Mouse (Mus musculus): ENCODE measurements at regions not wholly inside any gene's neighbourhood (a gene's known extent, or its start where the extent isn't known, plus 50 kb on each side); places are given as distances from the start of the nearest gene placed in this dataset.

- ATAC-seq (ENCODE audit: low FRiP score, low read depth) (no peak), DNase-seq (ENCODE audit: low spot score) (no peak)
- Histone ChIP-seq H3K4me1 (ENCODE audit: control insufficient read depth, insufficient read depth, low read length) (no peaks in the 10 kb centered on the region), H3K36me3 (ENCODE audit: control insufficient read depth, insufficient read depth, low read length) (no peaks in the 10 kb centered on the region), H3K9ac (ENCODE audit: low read depth, low read length, severe bottlenecking) (no peak overlapping the region), H3K27me3 (ENCODE audit: control insufficient read depth, insufficient read depth, low read length) (no peaks in the 10 kb centered on the region), H3K4me2 (replicated peaks; ENCODE audit: low read depth, low read length, severe bottlenecking) (no peak overlapping the region), H3K9me3 (ENCODE audit: control insufficient read depth, low read length) (no peaks in the 10 kb centered on the region), H3K27ac (replicated peaks; ENCODE audit: low read depth, low read length) (no peak overlapping the region), H3K4me3 (replicated peaks; ENCODE audit: low read length) (no peak overlapping the region)
- TF ChIP-seq POLR2A (IDR thresholded peaks at IDR 0.05; ENCODE audit: borderline replicate concordance, extremely low read depth, insufficient read depth, insufficient read length), result no peak
- 71% methylated on average over 5 of the region's 5 CpGs for WGBS
Measured at GRCm38 (mm10) chr7:145087790-145088189, 120.1 kb downstream of the 1810010D01Rik start.

GRCm38 (mm10) chr7:145082917-145083752, 124.8 kb downstream of the 1810010D01Rik start:
- Histone ChIP-seq H3K36me3 (ENCODE audit: control insufficient read depth, insufficient read depth, low read length) (no peaks in the 10 kb centered on the region), H3K9me3 (ENCODE audit: control insufficient read depth, low read length) (no peaks in the 10 kb centered on the region), H3K27ac (replicated peaks; ENCODE audit: low read depth, low read length) (no peak overlapping the region), H3K4me3 (replicated peaks; ENCODE audit: low read length) (no peak overlapping the region), H3K4me2 (replicated peaks; ENCODE audit: low read depth, low read length, severe bottlenecking) (no peak overlapping the region), H3K27me3 (ENCODE audit: control insufficient read depth, insufficient read depth, low read length) (no peaks in the 10 kb centered on the region), H3K4me1 (ENCODE audit: control insufficient read depth, insufficient read depth, low read length) (0 out of 2 replicates have a peak, but pooled peaks cover 4% of the 10 kb centered on the region), H3K9ac (ENCODE audit: low read depth, low read length, severe bottlenecking) (no peak overlapping the region)
- WGBS, result 76% methylated on average over 9 of the region's 9 CpGs
- DNase-seq (ENCODE audit: low spot score) (no peak), ATAC-seq (ENCODE audit: low FRiP score, low read depth) (no peak)
- TF ChIP-seq POLR2A (IDR thresholded peaks at IDR 0.05; ENCODE audit: borderline replicate concordance, extremely low read depth, insufficient read depth, insufficient read length), result no peak

- Histone ChIP-seq H3K4me1 (ENCODE audit: control insufficient read depth, insufficient read depth, low read length) (no peaks in the 10 kb centered on the region), H3K9ac (ENCODE audit: low read depth, low read length, severe bottlenecking) (no peak overlapping the region), H3K4me3 (replicated peaks; ENCODE audit: low read length) (no peak overlapping the region), H3K27ac (replicated peaks; ENCODE audit: low read depth, low read length) (no peak overlapping the region), H3K4me2 (replicated peaks; ENCODE audit: low read depth, low read length, severe bottlenecking) (no peak overlapping the region), H3K36me3 (ENCODE audit: control insufficient read depth, insufficient read depth, low read length) (no peaks in the 10 kb centered on the region), H3K9me3 (ENCODE audit: control insufficient read depth, low read length) (no peaks in the 10 kb centered on the region), H3K27me3 (ENCODE audit: control insufficient read depth, insufficient read depth, low read length) (no peaks in the 10 kb centered on the region)
- TF ChIP-seq POLR2A (IDR thresholded peaks at IDR 0.05; ENCODE audit: borderline replicate concordance, extremely low read depth, insufficient read depth, insufficient read length), result no peak
- DNase-seq (ENCODE audit: low spot score) (no peak), ATAC-seq (ENCODE audit: low FRiP score, low read depth) (no peak)
- WGBS, result 77% methylated on average over 4 of the region's 5 CpGs
Measured at GRCm38 (mm10) chr7:145071996-145072790, 132.5 kb upstream of the Ccnd1 start.

GRCm38 (mm10) chr7:145071533-145071932, 131.8 kb upstream of the Ccnd1 start:
- H3K9me3 ChIP-seq (ENCODE audit: control insufficient read depth, low read length), result no peaks in the 10 kb centered on the region
- no peak overlapping the region for H3K4me3 ChIP-seq (replicated peaks; ENCODE audit: low read length)
- H3K4me1 ChIP-seq (ENCODE audit: control insufficient read depth, insufficient read depth, low read length), result no peaks in the 10 kb centered on the region
- H3K4me2 ChIP-seq (replicated peaks; ENCODE audit: low read depth, low read length, severe bottlenecking), result no peak overlapping the region
- no peaks in the 10 kb centered on the region for H3K27me3 ChIP-seq (ENCODE audit: control insufficient read depth, insufficient read depth, low read length)
- no peak for ATAC-seq (ENCODE audit: low FRiP score, low read depth)
- no peaks in the 10 kb centered on the region for H3K36me3 ChIP-seq (ENCODE audit: control insufficient read depth, insufficient read depth, low read length)
- H3K9ac ChIP-seq (ENCODE audit: low read depth, low read length, severe bottlenecking), result no peak overlapping the region
- 62% methylated on average over 2 of the region's 2 CpGs for WGBS
- no peak for TF ChIP-seq POLR2A (IDR thresholded peaks at IDR 0.05; ENCODE audit: borderline replicate concordance, extremely low read depth, insufficient read depth, insufficient read length)
- H3K27ac ChIP-seq (replicated peaks; ENCODE audit: low read depth, low read length), result no peak overlapping the region
- DNase-seq (ENCODE audit: low spot score), result no peak

- Histone ChIP-seq H3K4me3 (replicated peaks; ENCODE audit: low read length) (no peak overlapping the region), H3K36me3 (ENCODE audit: control insufficient read depth, insufficient read depth, low read length) (no peaks in the 10 kb centered on the region), H3K27ac (replicated peaks; ENCODE audit: low read depth, low read length) (no peak overlapping the region), H3K9ac (ENCODE audit: low read depth, low read length, severe bottlenecking) (no peak overlapping the region), H3K4me1 (ENCODE audit: control insufficient read depth, insufficient read depth, low read length) (no peaks in the 10 kb centered on the region), H3K4me2 (replicated peaks; ENCODE audit: low read depth, low read length, severe bottlenecking) (no peak overlapping the region), H3K27me3 (ENCODE audit: control insufficient read depth, insufficient read depth, low read length) (no peaks in the 10 kb centered on the region), H3K9me3 (ENCODE audit: control insufficient read depth, low read length) (no peaks in the 10 kb centered on the region)
- WGBS, result 42% methylated on average over 3 of the region's 3 CpGs
- ATAC-seq (ENCODE audit: low FRiP score, low read depth), result no peak
- DNase-seq (ENCODE audit: low spot score), result no peak
- TF ChIP-seq POLR2A (IDR thresholded peaks at IDR 0.05; ENCODE audit: borderline replicate concordance, extremely low read depth, insufficient read depth, insufficient read length), result no peak
Measured at GRCm38 (mm10) chr7:145067366-145067765, 127.6 kb upstream of the Ccnd1 start.
